Mouse (Mus musculus): ENCODE measurements around the gene Ncam2. TPM values are rescaled to one million over a fixed set of nuclear protein-coding genes. Genes with fewer than 3 reads are reported as not detected.

Gene Ncam2
- polyA plus RNA-seq (2014; fragmentation: Illumina TruSeq; extraction: RNeasy Lipid Tissue Mini Kit (QIAGEN cat#74804); ENCODE audit: low read depth, low replicate concordance): 0.20 TPM

DNA sequence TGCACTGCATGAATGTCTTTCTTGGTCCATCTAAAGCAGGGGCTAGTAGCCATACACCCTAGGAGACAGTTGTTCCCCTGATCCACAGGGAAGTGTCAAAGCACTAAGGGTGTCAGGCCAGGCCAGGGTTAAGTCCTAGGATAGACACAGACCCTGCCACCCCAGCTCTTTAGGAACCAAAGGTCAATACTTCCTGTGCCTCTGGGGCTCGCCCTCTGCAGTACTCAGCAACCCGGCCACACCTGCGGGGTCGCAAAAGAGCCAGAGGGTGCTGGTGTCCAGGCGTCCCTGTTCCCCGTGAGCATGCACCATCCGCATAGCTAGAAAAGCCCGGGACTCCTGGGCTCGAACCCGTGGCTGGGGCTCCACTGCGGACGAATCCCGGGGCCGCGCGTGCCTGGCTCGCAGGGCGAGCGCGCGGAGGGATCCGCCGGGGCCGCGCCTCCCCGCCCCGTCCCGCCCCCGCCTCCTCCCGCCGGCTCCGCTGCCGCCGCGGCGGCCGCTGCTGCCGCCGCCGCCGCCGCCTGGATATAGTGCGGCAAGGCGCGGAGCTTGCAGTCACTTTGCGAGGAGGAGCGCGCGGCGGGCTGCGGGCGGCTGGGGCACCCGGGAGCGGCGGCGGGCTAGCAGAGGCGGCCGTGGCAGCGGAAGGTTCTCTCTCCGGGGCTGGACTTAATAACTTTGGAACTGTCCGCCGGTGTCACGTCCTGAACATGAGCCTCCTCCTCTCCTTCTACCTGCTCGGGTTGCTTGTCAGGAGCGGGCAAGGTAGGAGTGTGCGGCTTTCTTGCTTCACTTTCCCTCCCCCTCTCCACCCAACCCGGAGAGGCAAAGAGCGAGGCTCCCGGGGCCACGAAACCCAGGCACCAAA lies at the start of gene Ncam2:
Ncam2 (plus strand) TSS at position 497 of the 871 bp plus-strand sequence.

